Comparison of ENCODE assay signal across 24 mouse cellular contexts in the genomic region with DNA sequence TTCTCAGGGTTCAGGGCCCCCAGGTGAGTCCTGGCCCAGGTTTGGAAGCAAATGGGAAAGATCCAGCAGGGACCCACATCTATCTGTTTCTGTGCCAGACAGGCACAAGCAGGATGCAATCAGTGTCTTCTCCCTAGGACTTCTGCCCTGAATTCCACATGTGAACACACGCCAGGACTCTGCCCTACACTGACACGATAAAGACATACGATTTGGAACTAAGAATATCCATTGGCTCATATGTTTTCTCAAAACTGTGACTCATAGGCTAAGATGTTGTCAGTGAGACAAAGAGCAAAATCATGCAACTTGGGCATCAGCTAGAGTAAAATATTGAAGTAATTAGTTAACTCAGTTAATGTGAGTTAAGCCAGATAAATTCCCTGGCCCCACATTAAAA.
DNase-seq lines count a peak whose midpoint lies in the region; ATAC-seq and TF ChIP-seq lines count a peak whose summit lies in the region.
"Had no signal": no experiment of that assay in that cellular context is flagged by ENCODE, and none has a peak within 500 bp of the region (broad histone marks: within the 10 kb centered on the region; RNA-seq: fewer than 3 reads in every experiment).

No protein-coding gene starts in this region.

- H3K4me1 ChIP-seq in hindbrain, postnatal 0 days (ENCODE audit: insufficient read depth, low read length): peaks cover 5% of the 10 kb centered on the region; the same call in 1 of the 2 replicates
- H3K4me1 ChIP-seq in hindbrain, embryonic 13.5 days (replicated peaks): peaks cover 13% of the 10 kb centered on the region; the same call in 1 of the 2 replicates
- H3K4me1 ChIP-seq in stomach, postnatal 0 days (replicated peaks; ENCODE audit: control insufficient read depth, insufficient read depth): no peaks in the 10 kb centered on the region
- H3K4me1 ChIP-seq: intestine, embryonic 15.5 days had no signal

- TF ChIP-seq CTCF in hindbrain, postnatal 0 days (IDR thresholded peaks at IDR 0.05; ENCODE audit: low read depth): no peak
- TF ChIP-seq CTCF in stomach, postnatal 0 days (IDR thresholded peaks at IDR 0.05; ENCODE audit: low read depth): no peak

- no peaks in the 10 kb centered on the region for H3K27me3 ChIP-seq in hindbrain, postnatal 0 days (ENCODE audit: insufficient read depth, low read length)
- H3K27me3 ChIP-seq in hindbrain, embryonic 13.5 days: no peaks in the 10 kb centered on the region
- H3K27me3 ChIP-seq in stomach, postnatal 0 days (ENCODE audit: control insufficient read depth, insufficient read depth, low read length): no peaks in the 10 kb centered on the region
- H3K27me3 ChIP-seq: embryonic facial prominence, embryonic 12.5 days; heart, embryonic 12.5 days; heart, embryonic 15.5 days; hindbrain, embryonic 15.5 days; intestine, embryonic 15.5 days; Patski had no signal

- TF ChIP-seq EP300 in stomach, postnatal 0 days (optimal IDR thresholded peaks at IDR 0.05): no peak

- ATAC-seq in hindbrain, postnatal 0 days: no peak
- no peak for ATAC-seq in hindbrain, embryonic 13.5 days (ENCODE audit: low FRiP score)
- ATAC-seq in stomach, postnatal 0 days (ENCODE audit: low FRiP score, low TSS enrichment): no peak
- ATAC-seq: intestine, embryonic 15.5 days; Patski had no signal

- no peaks in the 10 kb centered on the region for H3K9me3 ChIP-seq in hindbrain, postnatal 0 days (ENCODE audit: low read length)
- no peaks in the 10 kb centered on the region for H3K9me3 ChIP-seq in hindbrain, embryonic 13.5 days
- no peaks in the 10 kb centered on the region for H3K9me3 ChIP-seq in stomach, postnatal 0 days (ENCODE audit: control insufficient read depth, low read length)
- H3K9me3 ChIP-seq: embryonic facial prominence, embryonic 12.5 days; embryonic facial prominence, embryonic 15.5 days; heart, embryonic 12.5 days; heart, embryonic 15.5 days; hindbrain, embryonic 15.5 days; intestine, embryonic 15.5 days had no signal

- 88% methylated on average over 3 of the region's 3 CpGs for WGBS in hindbrain, postnatal 0 days
- WGBS in hindbrain, embryonic 13.5 days: 95% methylated on average over 3 of the region's 3 CpGs
- WGBS in stomach, postnatal 0 days: 73% methylated on average over 3 of the region's 3 CpGs

- H3K4me2 ChIP-seq in hindbrain, postnatal 0 days (ENCODE audit: low read depth, low read length): no peak overlapping the region
- H3K4me2 ChIP-seq in hindbrain, embryonic 13.5 days: no peak overlapping the region
- H3K4me2 ChIP-seq in stomach, postnatal 0 days (replicated peaks; ENCODE audit: low read depth): no peak overlapping the region
- H3K4me2 ChIP-seq: embryonic facial prominence, embryonic 15.5 days; hindbrain, embryonic 15.5 days; intestine, embryonic 15.5 days had no signal

- H3K27ac ChIP-seq in hindbrain, postnatal 0 days: peak overlapping the region; percentile 78; the same call in 1 of the 2 replicates
- no peak overlapping the region for H3K27ac ChIP-seq in hindbrain, embryonic 13.5 days
- no peak overlapping the region for H3K27ac ChIP-seq in stomach, postnatal 0 days (replicated peaks)
- H3K27ac ChIP-seq: embryonic facial prominence, embryonic 12.5 days; embryonic facial prominence, embryonic 15.5 days; gastrocnemius, adult 2 months; heart, embryonic 15.5 days; hindbrain, embryonic 15.5 days; intestine, embryonic 15.5 days had no signal

- H3K4me3 ChIP-seq in hindbrain, postnatal 0 days (ENCODE audit: low read length): no peak overlapping the region
- H3K4me3 ChIP-seq in hindbrain, embryonic 13.5 days: no peak overlapping the region
- no peak overlapping the region for H3K4me3 ChIP-seq in stomach, postnatal 0 days (ENCODE audit: low read depth, low read length)
- H3K4me3 ChIP-seq: embryonic facial prominence, embryonic 12.5 days; embryonic facial prominence, embryonic 15.5 days; gastrocnemius, adult 2 months; heart, embryonic 12.5 days; heart, embryonic 15.5 days; hindbrain, embryonic 15.5 days; intestine, embryonic 15.5 days had no signal

- no peak overlapping the region for H3K9ac ChIP-seq in hindbrain, postnatal 0 days (replicated peaks; ENCODE audit: low read length)
- H3K9ac ChIP-seq in hindbrain, embryonic 13.5 days: no peak overlapping the region
- no peak overlapping the region for H3K9ac ChIP-seq in stomach, postnatal 0 days (ENCODE audit: low read length)
- H3K9ac ChIP-seq: embryonic facial prominence, embryonic 12.5 days; embryonic facial prominence, embryonic 15.5 days; forebrain, postnatal 0 days; heart, embryonic 12.5 days; heart, embryonic 15.5 days; hindbrain, embryonic 15.5 days; intestine, embryonic 15.5 days had no signal

- H3K36me3 ChIP-seq in hindbrain, postnatal 0 days (ENCODE audit: insufficient read depth, low read length): no peaks in the 10 kb centered on the region
- no peaks in the 10 kb centered on the region for H3K36me3 ChIP-seq in hindbrain, embryonic 13.5 days
- no peaks in the 10 kb centered on the region for H3K36me3 ChIP-seq in stomach, postnatal 0 days (ENCODE audit: control insufficient read depth, insufficient read depth, low read length)
- H3K36me3 ChIP-seq: embryonic facial prominence, embryonic 12.5 days; embryonic facial prominence, embryonic 15.5 days; heart, embryonic 12.5 days; heart, embryonic 15.5 days; hindbrain, embryonic 15.5 days; intestine, embryonic 15.5 days had no signal

- DNase-seq in hindbrain, postnatal 0 days (ENCODE audit: low spot score): no peak
- DNase-seq in adipocyte (ENCODE audit: low spot score): peak; percentile 65
- DNase-seq in stomach, postnatal 0 days (ENCODE audit: low spot score): peak; percentile 2
- no peak for DNase-seq in cerebellum, postnatal 4 days (ENCODE audit: low spot score in 2 of 2)
- no peak for DNase-seq in right cerebral cortex, adult 2 months (ENCODE audit: low spot score in 2 of 2)
- DNase-seq: adrenal gland, adult 8-10 months; adrenal gland, postnatal 25 days; cerebellum, adult 11-12 months; cerebellum, adult 8-10 months; cerebellum, postnatal 36 days; forebrain, postnatal 0 days; gastrocnemius, adult 2 months; gastrocnemius, postnatal 14 days; heart, postnatal 10 days; heart, postnatal 4 days; kidney, adult 11 months had no signal

Comparison
In these comparisons a context has a peak if more than half of its experiments do, and no peak if none do; other contexts are left out.
1. DNase-seq: peak in adipocyte (single experiment) and stomach, postnatal 0 days (single experiment); none in hindbrain, postnatal 0 days (single experiment), cerebellum, postnatal 4 days (0 of 2) and right cerebral cortex, adult 2 months (0 of 2).